Mouse (Mus musculus) CH12.LX (cell line): ENCODE measurements at regions not wholly inside any gene's neighbourhood (a gene's known extent, or its start where the extent isn't known, plus 50 kb on each side); places are given as distances from the start of the nearest gene placed in this dataset.

Experiments used
- DNase-seq: peaks from one replicate; pipeline ENCODE4 v3.0.0-alpha.2; 2013; ENCODE audit errors: extremely low read depth
- H3K27ac ChIP-seq: 2 replicates; pipeline ENCODE4 v1.5.1; 2012; ENCODE audit warnings: low read depth, mild to moderate bottlenecking, control low read depth, moderate library complexity; ENCODE audit not compliant: insufficient read depth
- H3K27me3 ChIP-seq: replicated peaks from 2 replicates; pipeline ENCODE3; 2012; ENCODE audit warnings: inconsistent platforms
- H3K36me3 ChIP-seq, 2 experiments: replicated peaks in 1 of 2; 2 replicates each; pipeline versions ENCODE3 to v1.6.1; 2012; ENCODE audit warnings: inconsistent platforms in 1 of 2, low read length in 1 of 2, mild to moderate bottlenecking in 1 of 2, mixed read lengths in 1 of 2, moderate library complexity in 1 of 2; ENCODE audit not compliant: control insufficient read depth in 1 of 2, insufficient read depth in 1 of 2
- H3K4me1 ChIP-seq, 2 experiments: 2 replicates each; pipeline ENCODE4 v1.6.1; 2012; ENCODE audit warnings: inconsistent platforms in 1 of 2, moderate library complexity in 1 of 2; ENCODE audit not compliant: insufficient read depth in 2 of 2, control insufficient read depth in 1 of 2
- H3K4me2 ChIP-seq: 2 replicates; pipeline ENCODE4 v1.6.1; 2012; ENCODE audit warnings: low read depth, mild to moderate bottlenecking, control low read depth; ENCODE audit not compliant: poor library complexity, insufficient read depth, severe bottlenecking
- H3K4me3 ChIP-seq, 3 experiments: fragments of 150-350 bp in 1 of 3; sonication (generic) in 1 of 3; replicated peaks in 1 of 3; 2 replicates each; pipeline versions ENCODE3 to v1.5.1; 2011 to 2012; ENCODE audit warnings: low read depth in 2 of 3, low read length in 2 of 3, mild to moderate bottlenecking in 2 of 3, moderate library complexity in 2 of 3, control low read depth in 1 of 3, improper control_type of control experiment in 1 of 3, inconsistent platforms in 1 of 3, mixed read lengths in 1 of 3; ENCODE audit not compliant: poor library complexity in 1 of 3
- H3K79me2 ChIP-seq: replicated peaks from 2 replicates; pipeline ENCODE4 v1.6.1; 2012; ENCODE audit warnings: mild to moderate bottlenecking, moderate library complexity; ENCODE audit not compliant: control insufficient read depth, poor library complexity, insufficient read depth, severe bottlenecking; ENCODE audit errors: extremely low read depth
- H3K9ac ChIP-seq: 2 replicates; pipeline ENCODE4 v1.6.1; 2012; ENCODE audit warnings: low read depth, mild to moderate bottlenecking, control low read depth, moderate library complexity; ENCODE audit not compliant: insufficient read depth
- H3K9me3 ChIP-seq: replicated peaks from 2 replicates; pipeline ENCODE3; 2012; ENCODE audit warnings: low read length, inconsistent platforms, mixed read lengths
- BHLHE40 ChIP-seq: IDR thresholded peaks from 2 replicates; pipeline ENCODE4 v1.6.1; 2011; ENCODE audit warnings: mild to moderate bottlenecking, low read depth, low read length, improper control_type of control experiment
- CHD1 ChIP-seq: IDR thresholded peaks from 2 replicates; pipeline ENCODE4 v1.6.1; 2012; ENCODE audit warnings: low read depth, low read length, improper control_type of control experiment, inconsistent platforms
- CTCF ChIP-seq, 2 experiments: IDR thresholded peaks in 1 of 2; conservative IDR thresholded peaks in 1 of 2; 2 replicates each; pipeline ENCODE4 v1.5.1; 2011 to 2012; ENCODE audit warnings: low read depth in 2 of 2, low read length in 2 of 2, improper control_type of control experiment in 1 of 2, inconsistent platforms in 1 of 2, mild to moderate bottlenecking in 1 of 2, moderate library complexity in 1 of 2
- ELF1 ChIP-seq: IDR thresholded peaks from 2 replicates; pipeline ENCODE4 v1.6.1; 2014; ENCODE audit warnings: low read depth, mild to moderate bottlenecking, inconsistent platforms, low read length, improper control_type of control experiment
- ETS1 ChIP-seq: conservative IDR thresholded peaks from 2 replicates; pipeline ENCODE4 v1.6.1; 2012; ENCODE audit warnings: low read depth, mild to moderate bottlenecking, inconsistent platforms, low read length, improper control_type of control experiment, moderate library complexity
- GABPA ChIP-seq: IDR thresholded peaks from 2 replicates; pipeline ENCODE4 v1.6.1; 2012; ENCODE audit warnings: low read depth, low read length, improper control_type of control experiment, inconsistent platforms; ENCODE audit not compliant: insufficient replicate concordance
- HCFC1 ChIP-seq: IDR thresholded peaks from 2 replicates; pipeline ENCODE4 v1.6.1; 2012; ENCODE audit warnings: low read depth, mild to moderate bottlenecking, inconsistent platforms, low read length, improper control_type of control experiment
- IRF4 ChIP-seq: IDR thresholded peaks from 2 replicates; pipeline ENCODE4 v1.6.1; 2014; ENCODE audit warnings: low read depth, mild to moderate bottlenecking, inconsistent platforms, low read length, improper control_type of control experiment
- JUN ChIP-seq: IDR thresholded peaks from 2 replicates; pipeline ENCODE4 v1.6.1; 2011; ENCODE audit warnings: low read depth, mild to moderate bottlenecking, low read length, improper control_type of control experiment, moderate library complexity; ENCODE audit not compliant: insufficient read depth
- JUND ChIP-seq: conservative IDR thresholded peaks from 2 replicates; pipeline ENCODE4 v1.6.1; 2011; ENCODE audit warnings: low read depth, low read length, improper control_type of control experiment
- KAT2A ChIP-seq: IDR thresholded peaks from 2 replicates; pipeline ENCODE4 v1.6.1; 2012; ENCODE audit warnings: low read length, improper control_type of control experiment, inconsistent platforms; ENCODE audit not compliant: insufficient replicate concordance
- MAX ChIP-seq: IDR thresholded peaks from 2 replicates; pipeline ENCODE4 v1.6.1; 2011; ENCODE audit warnings: low read length, improper control_type of control experiment
- MXI1 ChIP-seq: IDR thresholded peaks from 2 replicates; pipeline ENCODE4 v1.6.1; 2011; ENCODE audit warnings: mild to moderate bottlenecking, low read depth, low read length, improper control_type of control experiment
- MYC ChIP-seq: IDR thresholded peaks from 2 replicates; pipeline ENCODE4 v1.6.1; 2011; ENCODE audit warnings: low read depth, mild to moderate bottlenecking, improper control_type of control experiment, low read length
- POLR2A ChIP-seq: IDR thresholded peaks from 2 replicates; pipeline ENCODE4 v1.6.1; 2011; ENCODE audit warnings: low read depth, mild to moderate bottlenecking, improper control_type of control experiment, low read length
- POLR2AphosphoS2 ChIP-seq: IDR thresholded peaks from 2 replicates; pipeline ENCODE4 v1.6.1; 2011; ENCODE audit warnings: low read depth, low read length, improper control_type of control experiment
- RAD21 ChIP-seq: IDR thresholded peaks from 2 replicates; pipeline ENCODE4 v1.6.1; 2011; ENCODE audit warnings: low read depth, mild to moderate bottlenecking, low read length, improper control_type of control experiment, moderate library complexity
- RCOR1 ChIP-seq: conservative IDR thresholded peaks from 2 replicates; pipeline ENCODE4 v1.6.1; 2012; ENCODE audit warnings: low read depth, mild to moderate bottlenecking, inconsistent platforms, low read length, improper control_type of control experiment
- SIN3A ChIP-seq: IDR thresholded peaks from 2 replicates; pipeline ENCODE4 v1.6.1; 2012; ENCODE audit warnings: low read length, improper control_type of control experiment, inconsistent platforms
- SMC3 ChIP-seq: IDR thresholded peaks from 2 replicates; pipeline ENCODE4 v1.6.1; 2011; ENCODE audit warnings: low read depth, low read length, improper control_type of control experiment
- TBP ChIP-seq: conservative IDR thresholded peaks from 2 replicates; pipeline ENCODE4 v1.6.1; 2011; ENCODE audit warnings: low read depth, low read length, improper control_type of control experiment
- USF1 ChIP-seq: IDR thresholded peaks from 2 replicates; pipeline ENCODE4 v1.6.1; 2014; ENCODE audit warnings: low read depth, mild to moderate bottlenecking, inconsistent platforms, low read length, improper control_type of control experiment
- USF2 ChIP-seq: conservative IDR thresholded peaks from 2 replicates; pipeline ENCODE4 v1.6.1; 2011; ENCODE audit warnings: low read depth, low read length, improper control_type of control experiment
- ZC3H11A ChIP-seq: IDR thresholded peaks from 2 replicates; pipeline ENCODE4 v1.6.1; 2012; ENCODE audit warnings: low read depth, mild to moderate bottlenecking, inconsistent platforms, low read length, improper control_type of control experiment
- ZKSCAN1 ChIP-seq: IDR thresholded peaks from 2 replicates; pipeline ENCODE4 v1.6.1; 2012; ENCODE audit warnings: low read depth, inconsistent platforms, low read length, improper control_type of control experiment, borderline replicate concordance
- ZMIZ1 ChIP-seq: IDR thresholded peaks from 2 replicates; pipeline ENCODE4 v1.6.1; 2012; ENCODE audit warnings: low read depth, mild to moderate bottlenecking, inconsistent platforms, low read length, improper control_type of control experiment
- dilution Hi-C: fragments of 300-500 bp; cut with MboI; formaldehyde crosslinking; loops from 2 replicates; pipeline ENCODE4 v1.14.3; 2020; ENCODE audit warnings: low sequenced_read_pairs; ENCODE audit not compliant: extremely low pct_unique_long_range_greater_than_20kb, extremely low pct_ligation_motif_present
- in situ Hi-C: fragments of 300-500 bp; cut with MboI; formaldehyde crosslinking; loops from 3 replicates; pipeline ENCODE4 v1.14.3; 2019; ENCODE audit warnings: low sequenced_read_pairs, low pct_ligation_motif_present, low pct_unique_long_range_greater_than_20kb, mixed read lengths

DNA sequence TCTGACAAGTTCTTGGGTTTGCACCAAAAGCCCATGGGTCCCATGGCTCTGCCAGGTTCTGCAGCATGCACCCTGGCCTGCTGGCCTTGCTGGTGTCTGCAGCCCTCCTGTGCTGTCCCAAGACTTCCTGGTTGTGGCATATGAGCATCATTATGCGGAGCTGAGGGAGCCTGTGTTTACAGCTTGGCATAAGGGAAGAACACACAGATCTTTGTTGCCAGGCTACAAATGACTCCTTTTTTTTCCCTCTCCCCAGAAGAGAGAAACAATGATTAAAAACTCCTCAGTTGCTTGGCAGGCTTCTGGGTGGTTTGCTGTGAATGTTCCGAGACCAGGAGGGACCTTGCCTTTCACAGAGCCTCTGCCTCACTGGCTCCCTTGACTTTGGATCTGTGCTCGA, 323.6 kb upstream of the Zmiz1 start:
- TF ChIP-seq HCFC1 (no peak), GABPA (no peak), MAX (no peak), USF1 (no peak), BHLHE40 (no peak), ZC3H11A (no peak), POLR2A (no peak), ETS1 (no peak), KAT2A (no peak), RAD21 (no peak), POLR2AphosphoS2 (no peak), MYC (no peak), JUND (no peak), SMC3 (no peak), JUN (no peak), ZMIZ1 (no peak), IRF4 (no peak), TBP (no peak), ELF1 (no peak)
- in situ Hi-C loops (no loop called here), dilution Hi-C loops (no loop called here)
- Histone ChIP-seq H3K4me3 (no peak overlapping the region), H3K9ac (no peak overlapping the region), H3K79me2 (no peaks in the 10 kb centered on the region), H3K4me2 (no peak overlapping the region), H3K9me3 (no peaks in the 10 kb centered on the region), H3K4me1 (peaks cover 3 to 16% of the 10 kb centered on the region in 2 experiments; a peak in 3 of 4 replicates), H3K27ac (no peak overlapping the region), H3K27me3 (no peaks in the 10 kb centered on the region), H3K36me3 (no peaks in the 10 kb centered on the region)
- DNase-seq = no peak

DNA sequence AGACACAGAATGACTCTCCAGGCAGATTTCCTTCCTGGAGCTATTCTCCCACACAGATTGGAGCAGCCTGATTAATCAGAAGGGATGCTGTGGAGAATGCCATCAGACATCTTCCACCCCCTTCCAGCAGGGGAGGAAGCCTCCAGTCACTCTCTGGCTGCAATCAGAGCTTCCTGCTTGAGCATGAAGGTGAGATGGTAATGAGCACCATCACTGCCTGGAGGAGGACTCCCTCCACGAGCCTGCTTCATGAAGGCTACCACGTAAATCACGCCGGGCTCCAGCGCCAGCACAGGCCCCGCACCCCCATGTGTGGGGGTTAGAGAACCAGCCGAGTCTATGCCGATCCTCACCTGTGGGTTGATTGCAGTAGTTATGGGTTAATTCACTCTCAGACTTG, 321.7 kb upstream of the Zmiz1 start:
- Histone ChIP-seq H3K4me3 (no peak overlapping the region), H3K36me3 (no peaks in the 10 kb centered on the region), H3K4me2 (no peak overlapping the region), H3K27ac (no peak overlapping the region), H3K4me1 (peaks cover under 1 to 7% of the 10 kb centered on the region in 2 experiments; a peak in 2 of 4 replicates), H3K27me3 (no peaks in the 10 kb centered on the region), H3K9ac (no peak overlapping the region), H3K79me2 (no peaks in the 10 kb centered on the region), H3K9me3 (no peaks in the 10 kb centered on the region)
- dilution Hi-C loops (no loop called here), in situ Hi-C loops (no loop called here)
- TF ChIP-seq MXI1 = no peak
- no peak for TF ChIP-seq SIN3A
- no peak for TF ChIP-seq KAT2A
- TF ChIP-seq CHD1 = no peak
- TF ChIP-seq RAD21 = no peak
- no peak for TF ChIP-seq ETS1
- TF ChIP-seq JUN = no peak
- TF ChIP-seq ZMIZ1 = no peak
- TF ChIP-seq CTCF (conservative IDR thresholded peaks at IDR 0.05 in 1 of 2, IDR thresholded peaks at IDR 0.05 in 1 of 2; ENCODE audit: low read depth in 2 of 2, low read length in 2 of 2) = no peak
- TF ChIP-seq ZC3H11A = no peak
- TF ChIP-seq POLR2A = no peak
- TF ChIP-seq ZKSCAN1 = no peak
- TF ChIP-seq USF2 = no peak
- no peak for TF ChIP-seq POLR2AphosphoS2
- no peak for TF ChIP-seq RCOR1
- no peak for TF ChIP-seq ELF1
- no peak for DNase-seq
